Mouse (Mus musculus) layer of hippocampus, postnatal 25 days (tissue): ENCODE results near the gene C2cd5. TPM values are rescaled to one million over a fixed set of nuclear protein-coding genes. Genes with fewer than 3 reads are reported as not detected.
"Not testable (repeated sequence)": the region's sequence is repeated elsewhere in the genome, so short reads cannot be mapped to it uniquely, and the experiment has no call there.

ENCODE experiments used
- DNase-seq, 2 experiments: peaks; one replicate each; pipeline ENCODE4 v3.0.0; 2022; ENCODE audit warnings: mixed read lengths in 2 of 2, low spot score in 1 of 2; ENCODE audit errors: extremely low spot score in 1 of 2
- total RNA-seq, 2 experiments: library from RNA; stranded (reverse); gene quantifications; 2 replicates each; pipeline ENCODE4 v1.2.3; 2021

The C2cd5 gene
- total RNA-seq, 2 experiments from 2014 or later: 76.5 to 92.8 TPM

DNA sequence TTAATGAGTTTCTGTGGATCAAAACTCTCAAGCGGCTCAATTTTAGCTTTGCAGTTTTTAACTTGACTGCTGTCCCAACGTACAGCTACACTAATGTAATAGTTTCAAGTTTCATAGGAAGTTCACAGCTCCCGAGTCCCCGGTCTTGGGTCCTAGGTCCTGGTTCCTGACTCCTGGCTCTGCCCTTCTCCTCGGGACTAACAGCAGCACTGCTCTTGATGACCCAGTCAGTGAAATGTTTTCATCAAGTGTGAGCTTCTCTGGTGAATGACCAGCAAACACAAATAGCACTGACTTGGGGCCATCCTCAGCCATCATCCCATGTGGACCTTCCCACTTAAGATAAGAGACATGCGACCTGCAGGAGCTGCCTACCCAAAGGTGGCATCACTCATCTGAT is 111.7 kb downstream of the C2cd5 start:
- no peak for DNase-seq

DNA sequence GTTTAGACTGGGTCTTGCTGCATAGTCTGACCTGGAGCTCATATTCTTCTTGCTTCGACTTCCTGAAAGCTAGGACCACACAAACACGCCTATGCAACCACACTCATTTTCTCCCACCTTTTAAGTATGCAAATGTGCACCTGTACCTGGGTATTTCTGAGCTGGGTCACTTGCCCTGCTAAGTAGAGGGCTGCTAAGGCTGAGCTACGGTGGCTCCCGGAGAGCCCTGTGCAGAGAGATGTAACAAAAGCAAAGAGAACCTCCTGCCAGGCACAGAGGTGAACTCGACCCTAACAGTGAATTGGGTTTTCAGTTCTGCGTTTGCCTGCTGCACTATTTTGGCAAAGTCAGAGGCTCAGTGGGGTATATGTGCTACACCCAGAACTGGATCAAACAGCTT is 112.3 kb downstream of the C2cd5 start:
- no peak for DNase-seq

DNA sequence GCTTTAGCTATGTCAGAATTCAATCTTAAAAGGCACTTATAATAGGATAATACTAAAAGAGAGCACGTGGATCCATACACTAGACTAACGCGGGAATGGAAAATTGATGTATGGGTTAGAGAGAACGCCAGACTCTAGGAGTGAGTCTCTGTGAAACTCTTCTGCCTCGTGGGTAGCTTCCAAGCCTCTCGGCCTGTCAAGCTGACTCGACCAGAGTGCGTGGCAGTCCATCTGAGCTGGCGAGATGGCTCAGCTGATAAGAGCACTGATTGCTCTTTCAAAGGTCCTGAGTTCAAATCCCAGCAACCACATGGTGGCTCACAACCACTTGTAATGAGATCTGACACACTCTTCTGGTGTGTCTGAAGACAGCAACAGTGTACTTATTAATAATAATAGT is 113.2 kb downstream of the C2cd5 start:
- not testable (repeated sequence) for DNase-seq

DNA sequence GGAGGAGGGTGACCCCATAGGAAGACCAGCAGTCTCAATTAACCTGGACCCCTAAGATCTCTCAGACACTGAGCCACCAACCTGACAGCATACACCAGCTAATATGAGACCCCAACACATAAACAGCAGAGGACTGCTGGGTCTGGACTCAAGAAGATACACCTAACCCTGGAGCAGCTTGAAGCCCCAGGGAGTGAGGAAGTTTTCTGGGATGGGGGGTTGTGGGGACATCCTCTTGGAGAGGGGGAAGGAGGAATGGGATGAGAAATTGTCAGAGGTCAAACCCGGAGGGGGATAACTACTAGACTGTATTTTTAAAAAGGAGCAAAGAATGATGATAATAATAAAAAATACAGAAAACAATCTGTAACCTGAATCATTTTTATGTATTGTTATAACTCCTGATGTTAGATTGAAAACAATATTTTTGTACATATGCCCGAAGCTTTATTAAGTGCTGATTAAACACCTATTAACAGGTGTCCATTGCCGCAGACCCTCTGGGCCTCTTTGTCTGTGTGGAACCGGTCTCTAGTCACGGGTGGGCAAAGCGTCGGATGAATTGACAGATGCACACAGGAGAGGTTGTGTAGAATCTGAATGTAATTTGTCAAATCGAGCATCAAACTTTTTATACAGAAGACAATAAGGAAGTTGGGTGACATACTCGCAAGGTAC is 114.2 kb downstream of the C2cd5 start:
- DNase-seq: not testable (repeated sequence)

DNA sequence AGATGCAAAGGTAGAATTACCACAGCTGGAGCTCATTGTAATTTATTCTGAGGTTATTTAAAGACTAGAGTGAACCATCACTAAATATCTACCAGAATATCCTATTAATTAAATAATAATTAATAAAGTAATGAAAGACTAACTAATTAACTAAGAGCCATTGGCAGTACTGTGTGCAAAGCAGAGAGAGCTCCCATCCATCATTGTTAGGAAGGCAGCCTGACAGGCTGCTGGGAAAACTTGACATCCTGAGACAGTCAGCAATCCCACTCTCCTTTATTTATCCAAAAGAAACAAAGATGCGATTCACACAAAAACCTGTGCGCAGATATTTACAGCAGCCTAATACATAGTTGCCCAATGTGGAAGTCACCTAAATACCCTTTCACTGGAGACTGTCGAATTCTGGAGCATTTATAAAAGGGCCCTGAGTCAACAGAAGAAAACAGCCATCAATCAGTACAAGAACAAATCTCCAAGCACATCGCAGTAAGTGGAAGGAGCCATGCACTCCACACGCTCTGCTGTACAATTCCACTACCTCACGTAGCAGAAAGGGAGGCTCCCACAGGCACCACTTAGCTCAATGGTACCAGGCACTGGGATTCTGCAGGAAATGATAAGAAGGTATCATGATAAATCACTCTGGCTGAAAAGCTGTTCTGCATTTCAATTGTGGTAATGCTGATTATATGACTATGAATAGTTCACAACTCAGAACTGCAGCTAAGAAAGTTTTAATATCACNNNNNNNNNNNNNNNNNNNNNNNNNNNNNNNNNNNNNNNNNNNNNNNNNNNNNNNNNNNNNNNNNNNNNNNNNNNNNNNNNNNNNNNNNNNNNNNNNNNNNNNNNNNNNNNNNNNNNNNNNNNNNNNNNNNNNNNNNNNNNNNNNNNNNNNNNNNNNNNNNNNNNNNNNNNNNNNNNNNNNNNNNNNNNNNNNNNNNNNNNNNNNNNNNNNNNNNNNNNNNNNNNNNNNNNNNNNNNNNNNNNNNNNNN is 120.0 kb downstream of the C2cd5 start:
- DNase-seq: no peak

DNA sequence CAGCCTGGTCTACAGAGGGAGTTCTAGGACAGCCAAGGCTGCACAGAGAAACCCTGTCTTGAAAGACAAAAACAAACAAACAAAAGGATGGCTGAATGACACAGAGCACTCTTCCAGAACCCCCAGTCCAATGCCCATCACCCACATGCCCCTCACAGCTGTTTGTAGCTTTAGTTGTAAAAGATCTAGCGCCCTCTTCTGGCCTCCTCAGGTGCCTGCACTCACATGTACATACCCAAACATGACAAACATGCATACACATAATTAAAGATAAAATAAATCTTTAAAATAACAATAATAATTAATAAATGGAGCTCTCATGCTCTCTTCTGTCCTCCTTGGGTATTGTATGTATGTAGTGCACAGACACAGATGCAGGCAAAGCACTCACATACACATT is 122.7 kb downstream of the C2cd5 start:
- DNase-seq: no peak

DNA sequence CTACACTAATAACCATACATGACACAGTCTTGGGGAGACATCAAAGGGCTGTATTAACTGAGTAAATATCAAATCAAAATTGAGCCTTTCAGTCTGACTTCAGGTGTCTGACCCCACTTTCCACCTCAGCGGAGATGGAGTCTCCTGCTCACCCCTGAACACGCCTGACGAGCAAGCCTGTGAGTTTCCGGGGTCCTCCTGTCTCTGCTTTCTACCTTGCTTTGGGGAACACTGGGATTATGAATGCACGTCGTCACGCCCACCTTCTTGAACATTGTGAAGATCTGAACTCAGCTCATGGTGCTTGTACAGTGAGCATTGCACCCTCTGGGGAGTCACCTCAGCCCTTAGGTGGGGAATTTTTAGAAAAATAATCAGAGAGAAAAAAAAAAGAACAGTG is 126.7 kb downstream of the C2cd5 start:
- DNase-seq: no peak

DNA sequence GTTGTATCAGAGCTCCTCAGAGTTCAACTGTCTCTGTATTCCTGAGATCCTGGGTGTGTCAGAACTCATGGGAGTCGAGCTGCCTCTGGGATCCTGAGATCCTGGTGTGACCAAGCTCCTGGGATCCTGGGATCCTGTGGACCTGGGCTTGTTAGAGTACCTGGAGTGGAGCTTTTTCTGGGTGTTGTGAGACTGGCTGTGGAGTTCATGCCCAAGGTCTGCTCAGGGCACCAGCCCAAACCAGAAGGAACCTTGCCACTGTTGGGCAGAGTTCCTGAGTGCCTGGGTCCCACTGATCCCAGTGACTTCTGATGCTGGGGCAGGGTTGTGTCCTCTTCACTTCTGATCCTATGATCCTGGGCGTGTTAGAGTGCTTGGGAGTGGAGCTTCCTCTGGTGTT is 127.7 kb downstream of the C2cd5 start:
- DNase-seq: no peak

DNA sequence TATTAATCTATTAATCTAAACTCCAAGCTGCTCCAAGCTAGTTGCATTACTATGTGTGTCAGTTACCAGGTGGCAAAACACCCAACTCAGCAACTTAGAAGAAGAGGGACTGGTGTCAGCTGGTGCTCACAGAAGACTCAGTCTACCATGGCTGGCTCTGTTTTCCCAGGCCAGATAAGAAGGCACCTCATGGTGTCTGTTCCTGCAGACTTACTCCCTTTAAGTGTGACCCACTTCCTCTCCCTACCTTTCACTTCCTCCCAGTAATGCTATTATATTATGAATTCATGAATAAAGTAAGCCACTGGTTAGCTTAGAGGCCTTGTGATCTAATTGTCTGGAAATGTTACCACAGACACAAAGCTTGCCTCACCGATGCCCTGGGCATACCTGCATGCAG is 132.5 kb downstream of the C2cd5 start:
- no peak for DNase-seq

DNA sequence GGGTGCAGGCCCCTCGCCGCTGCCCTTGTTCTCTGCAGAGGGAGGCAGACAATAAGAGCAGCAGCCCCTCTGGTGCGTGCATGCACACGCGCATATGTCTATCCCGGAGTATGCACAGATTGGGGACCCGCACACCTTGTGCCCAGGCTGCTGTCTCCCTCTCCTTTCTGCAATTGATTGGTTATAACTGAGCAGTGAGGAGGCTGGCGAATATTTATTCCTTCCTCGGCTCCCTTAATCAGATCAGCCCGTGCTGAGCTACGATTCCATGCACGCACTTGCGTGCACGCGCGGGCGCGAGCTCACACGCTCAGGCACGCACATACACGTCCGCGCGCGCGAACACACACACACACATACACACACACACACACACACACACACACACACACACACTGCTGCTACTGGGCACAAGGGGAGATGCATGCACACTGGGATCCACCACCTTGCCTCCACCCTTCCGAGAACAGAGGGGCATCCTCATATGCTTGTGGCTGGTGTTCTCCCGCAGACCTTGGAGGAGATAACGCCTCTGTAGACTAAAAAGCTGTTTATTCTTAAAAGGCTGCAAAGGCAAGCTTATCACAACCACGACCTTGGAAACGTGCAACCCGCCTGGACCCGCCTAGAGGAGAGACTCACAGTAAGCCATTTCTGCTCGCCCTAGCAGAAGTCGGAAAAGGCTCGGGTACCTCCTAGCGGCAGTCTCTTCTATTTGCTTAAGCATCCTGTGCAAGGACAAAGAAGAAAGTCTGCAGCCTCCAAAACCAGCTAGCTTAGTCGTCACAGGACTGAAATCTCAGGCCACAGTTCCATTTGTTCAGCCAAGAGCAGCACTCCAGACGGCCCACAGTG is 135.2 kb downstream of the C2cd5 start:
- peak; percentile 70 to 71 for DNase-seq

DNA sequence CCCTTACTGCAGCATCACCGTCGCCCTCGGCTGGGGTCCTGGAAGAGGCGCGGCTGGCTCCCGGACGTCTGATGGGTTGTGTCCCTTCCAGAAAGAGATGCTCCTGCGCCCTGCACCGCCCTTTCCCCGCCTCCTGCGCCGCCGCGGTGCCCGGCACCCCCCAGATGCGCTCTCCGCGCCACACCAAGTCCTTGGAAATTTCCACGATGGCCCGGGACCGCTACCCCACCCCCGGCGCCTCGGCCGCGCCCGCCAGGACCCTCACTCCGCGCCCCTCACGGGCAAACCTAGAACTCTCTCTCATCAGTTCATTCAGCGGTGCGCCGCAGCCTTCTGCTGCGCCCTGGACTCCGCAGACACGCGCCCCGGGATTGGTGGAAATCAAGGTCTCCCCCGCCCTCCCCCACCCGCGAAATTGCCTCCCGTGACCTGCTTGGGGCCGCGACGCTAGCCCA is 135.8 kb downstream of the C2cd5 start, which contains the start of gene St8sia1:
TSS of gene St8sia1 (minus strand) at position 377 of the 455 bp plus-strand sequence.
- peak; percentile 37 to 60 for DNase-seq

DNA sequence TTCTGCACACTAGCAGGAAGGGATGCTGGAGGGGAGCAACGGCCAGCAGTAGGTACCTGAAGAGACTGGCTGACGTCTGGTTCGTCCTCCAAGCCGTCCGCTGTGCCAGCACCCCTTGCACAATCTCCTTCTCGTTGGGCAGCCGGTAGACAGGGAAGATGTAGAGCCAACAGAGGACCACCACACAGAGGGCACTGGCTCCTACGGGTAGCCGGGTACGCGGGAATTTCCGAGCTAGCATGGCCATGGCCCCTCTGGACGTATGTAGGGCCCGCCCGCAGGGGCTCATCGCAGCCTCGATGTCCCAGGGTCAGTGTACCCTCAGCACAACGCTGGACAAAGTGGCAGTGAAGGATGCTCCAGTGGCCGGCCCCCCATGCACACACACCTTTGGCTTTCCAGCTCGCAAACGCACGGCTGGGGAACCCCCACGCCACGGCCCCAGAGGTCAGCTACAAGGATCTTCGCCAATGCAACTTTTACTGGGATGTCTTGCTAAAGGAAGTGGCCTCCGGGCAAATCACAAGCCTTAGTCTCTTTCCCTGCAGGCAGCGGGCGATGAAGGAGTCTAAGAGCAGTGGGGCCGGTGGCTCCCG is 136.4 kb downstream of the C2cd5 start:
- DNase-seq: peak in 1 of 2 experiments; percentile 19

DNA sequence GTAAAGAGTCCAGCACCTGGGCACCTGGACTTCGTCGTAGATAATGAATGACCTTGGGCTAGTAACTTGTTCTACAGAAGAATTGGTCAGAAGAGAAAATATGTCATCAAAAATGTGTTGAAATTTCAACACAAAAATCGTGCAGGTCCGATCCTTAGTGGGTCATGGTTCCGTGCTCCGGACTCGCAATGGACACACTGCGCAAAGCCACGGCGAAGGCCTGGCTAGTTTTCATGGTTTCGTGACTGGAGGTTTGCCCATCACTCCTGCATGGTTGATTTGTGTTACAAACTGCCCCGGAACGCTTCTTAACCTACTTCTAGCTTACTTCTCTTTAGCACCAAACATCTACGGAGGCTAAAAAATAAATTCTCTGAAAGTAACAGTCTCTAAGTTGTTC is 137.1 kb downstream of the C2cd5 start:
- DNase-seq: no peak

DNA sequence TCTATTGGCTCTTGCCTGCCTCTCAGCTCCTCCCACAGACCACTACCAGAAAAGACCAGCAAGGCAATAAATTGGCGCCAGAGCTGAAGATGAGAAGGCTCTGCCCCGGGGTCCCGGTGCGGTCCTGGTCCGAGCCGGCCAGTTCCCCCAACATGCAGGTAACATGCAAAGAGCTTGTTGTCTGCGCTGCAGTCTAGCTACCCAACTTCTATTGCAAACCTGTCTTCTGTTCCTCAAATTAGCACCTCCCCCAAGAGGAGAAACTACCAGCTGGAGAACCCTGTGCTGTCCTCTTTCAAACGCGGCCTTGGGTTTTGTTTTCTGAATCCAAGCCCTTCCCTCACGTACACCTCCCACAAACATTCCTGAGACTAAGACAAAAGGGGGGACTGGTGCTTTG is 137.5 kb downstream of the C2cd5 start:
- no peak for DNase-seq

DNA sequence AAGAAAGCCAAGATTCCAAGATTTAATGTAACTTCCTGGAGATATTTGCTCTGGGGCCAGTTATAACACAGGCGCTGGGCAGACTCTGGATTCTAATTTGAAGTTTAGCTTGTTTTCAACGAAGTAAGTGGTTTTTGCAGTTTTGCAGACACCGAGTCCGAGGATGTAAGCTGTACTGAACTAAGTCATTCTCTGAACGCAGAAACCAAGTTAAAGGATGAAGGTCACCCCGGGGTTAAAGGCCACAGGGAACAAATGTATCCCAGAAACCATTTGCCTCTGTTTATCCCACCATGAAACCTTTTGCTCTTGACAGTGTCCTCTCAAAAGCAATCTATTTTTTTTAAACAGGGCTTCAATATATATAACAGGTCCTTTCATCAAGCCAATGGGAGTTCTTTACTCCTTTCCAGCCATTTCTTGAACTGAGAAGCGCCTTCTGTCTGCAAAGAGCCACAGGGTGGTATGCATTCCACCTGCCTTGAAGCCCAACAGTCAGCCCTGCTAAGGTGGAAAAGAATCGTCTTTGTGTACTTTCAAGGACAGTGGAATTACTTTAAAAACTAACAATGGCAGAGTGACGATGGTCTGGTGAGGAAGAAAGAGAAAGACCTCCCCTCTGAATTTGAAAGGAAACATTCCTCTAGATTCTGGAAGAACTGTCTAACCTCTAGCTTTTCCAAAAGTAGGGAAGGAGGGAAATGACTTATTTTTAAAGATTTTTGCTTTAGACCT is 138.1 kb downstream of the C2cd5 start:
- no peak for DNase-seq
